Mouse (Mus musculus) stomach, postnatal 0 days (tissue): ENCODE measurements around the gene Saxo1. TPM values are rescaled to one million over a fixed set of nuclear protein-coding genes. Genes with fewer than 3 reads are reported as not detected.

Experiments used
- ATAC-seq: fragments of 200-750 bp; cut with Nextera tagmentation; 2 replicates; pipeline ENCODE4 v1.8.0; 2017; ENCODE audit not compliant: low FRiP score, low TSS enrichment
- DNase-seq: peaks from one replicate; pipeline ENCODE4 v3.0.0-alpha.2; 2016; ENCODE audit warnings: low spot score
- H3K27ac ChIP-seq: fragments of 300-500 bp; sonication (generic); replicated peaks from 2 replicates; pipeline ENCODE4 v1.5.1; 2014; ENCODE audit warnings: mild to moderate bottlenecking, control low read depth
- H3K27me3 ChIP-seq: fragments of 300-500 bp; sonication (generic); 2 replicates; pipeline ENCODE4 v1.6.1; 2014; ENCODE audit warnings: low read length; ENCODE audit not compliant: control insufficient read depth, insufficient read depth
- H3K36me3 ChIP-seq: fragments of 300-500 bp; sonication (generic); 2 replicates; pipeline ENCODE4 v1.6.1; 2014; ENCODE audit warnings: low read length, mixed read lengths; ENCODE audit not compliant: control insufficient read depth, insufficient read depth
- H3K4me1 ChIP-seq: fragments of 300-500 bp; sonication (generic); replicated peaks from 2 replicates; pipeline ENCODE4 v1.6.1; 2014; ENCODE audit warnings: antibody characterized with exemption; ENCODE audit not compliant: control insufficient read depth, insufficient read depth
- H3K4me2 ChIP-seq: fragments of 300-500 bp; sonication (generic); replicated peaks from 2 replicates; pipeline ENCODE4 v1.6.1; 2014; ENCODE audit warnings: low read depth, mild to moderate bottlenecking, control low read depth, moderate library complexity
- H3K4me3 ChIP-seq: fragments of 300-500 bp; sonication (generic); 2 replicates; pipeline ENCODE4 v1.5.1; 2014; ENCODE audit warnings: low read depth, low read length, control low read depth
- H3K9ac ChIP-seq: fragments of 300-500 bp; sonication (generic); 2 replicates; pipeline ENCODE4 v1.6.1; 2014; ENCODE audit warnings: mild to moderate bottlenecking, low read length, control low read depth, mixed read lengths
- H3K9me3 ChIP-seq: fragments of 300-500 bp; sonication (generic); 2 replicates; pipeline ENCODE4 v1.6.1; 2016; ENCODE audit warnings: low read length; ENCODE audit not compliant: control insufficient read depth
- CTCF ChIP-seq: IDR thresholded peaks from 2 replicates; pipeline ENCODE4 v1.5.1; 2016; ENCODE audit warnings: antibody characterized with exemption, low read depth, mild to moderate bottlenecking, moderate library complexity
- EP300 ChIP-seq: optimal IDR thresholded peaks from 2 replicates; pipeline ENCODE3; 2016; ENCODE audit warnings: antibody characterized with exemption
- WGBS: fragments of 180-500 bp; shearing (Covaris S2); extraction: QIAGEN DNeasy Blood & Tissue Kit; methylation state at CpG from one replicate; pipeline ENCODE4 v1.1.7; 2014; 5-methylcytosine and 5-hydroxymethylcytosine counted together
- polyA plus RNA-seq: library from polyadenylated mRNA; unstranded; fragments of >200 nt; fragmentation: Nextera tagmentation; extraction: Ambion mirVana; gene quantifications from 2 replicates; pipeline ENCODE4 v1.2.1, GENCODE M21; 2015

Saxo1 gene
- polyA plus RNA-seq, 1 experiment from 2014 or later, result not detected

- no peak overlapping the region for H3K27ac ChIP-seq
- no peak for DNase-seq
- H3K9me3 ChIP-seq, result no peaks in the 10 kb centered on the region
- no peaks in the 10 kb centered on the region for H3K27me3 ChIP-seq
- no peaks in the 10 kb centered on the region for H3K4me1 ChIP-seq
- no peaks in the 10 kb centered on the region for H3K36me3 ChIP-seq
- no peak for TF ChIP-seq EP300
- TF ChIP-seq CTCF, result no peak
- ATAC-seq, result no peak
- H3K9ac ChIP-seq, result no peak overlapping the region
- H3K4me2 ChIP-seq, result no peak overlapping the region
- 91% methylated on average over 3 of the region's 3 CpGs for WGBS
- no peak overlapping the region for H3K4me3 ChIP-seq
These were observed 147.2 kb downstream of the Saxo1 start for GRCm38 (mm10) chr4:86410946-86411345.

GRCm38 (mm10) chr4:86408421-86408820 lies 149.7 kb downstream of the Saxo1 start:
- ATAC-seq (no peak), DNase-seq (no peak)
- H3K27me3 ChIP-seq, result no peaks in the 10 kb centered on the region
- WGBS, result 49% methylated on average over 9 of the region's 9 CpGs
- no peaks in the 10 kb centered on the region for H3K36me3 ChIP-seq
- no peaks in the 10 kb centered on the region for H3K4me1 ChIP-seq
- TF ChIP-seq CTCF (no peak), EP300 (no peak)
- no peak overlapping the region for H3K9ac ChIP-seq
- H3K9me3 ChIP-seq, result no peaks in the 10 kb centered on the region
- H3K27ac ChIP-seq, result no peak overlapping the region
- no peak overlapping the region for H3K4me3 ChIP-seq
- H3K4me2 ChIP-seq, result no peak overlapping the region

GRCm38 (mm10) chr4:86407200-86407527 lies 151.0 kb downstream of the Saxo1 start:
- Histone ChIP-seq H3K4me2 (no peak overlapping the region), H3K4me3 (no peak overlapping the region), H3K4me1 (no peaks in the 10 kb centered on the region), H3K9me3 (no peaks in the 10 kb centered on the region), H3K27me3 (no peaks in the 10 kb centered on the region), H3K9ac (no peak overlapping the region), H3K36me3 (no peaks in the 10 kb centered on the region), H3K27ac (no peak overlapping the region)
- 70% methylated on average over 3 of the region's 3 CpGs for WGBS
- DNase-seq (no peak), ATAC-seq (no peak)
- TF ChIP-seq EP300 (no peak), CTCF (no peak)

GRCm38 (mm10) chr4:86406501-86407199 lies 151.5 kb downstream of the Saxo1 start:
- no peak overlapping the region for H3K4me2 ChIP-seq
- no peak for TF ChIP-seq EP300
- no peak for TF ChIP-seq CTCF
- H3K9ac ChIP-seq, result no peak overlapping the region
- H3K27ac ChIP-seq, result no peak overlapping the region
- no peaks in the 10 kb centered on the region for H3K4me1 ChIP-seq
- DNase-seq (no peak), ATAC-seq (no peak)
- no peaks in the 10 kb centered on the region for H3K36me3 ChIP-seq
- H3K9me3 ChIP-seq, result no peaks in the 10 kb centered on the region
- no peak overlapping the region for H3K4me3 ChIP-seq
- H3K27me3 ChIP-seq, result no peaks in the 10 kb centered on the region
- 42% methylated on average over 7 of the region's 7 CpGs for WGBS

- TF ChIP-seq CTCF (no peak), EP300 (no peak)
- H3K9ac ChIP-seq, result no peak overlapping the region
- H3K9me3 ChIP-seq, result no peaks in the 10 kb centered on the region
- H3K36me3 ChIP-seq, result no peaks in the 10 kb centered on the region
- DNase-seq, result no peak
- no peaks in the 10 kb centered on the region for H3K4me1 ChIP-seq
- H3K4me3 ChIP-seq, result no peak overlapping the region
- ATAC-seq, result no peak
- H3K27me3 ChIP-seq, result no peaks in the 10 kb centered on the region
- 47% methylated on average over 3 of the region's 3 CpGs for WGBS
- no peak overlapping the region for H3K27ac ChIP-seq
- no peak overlapping the region for H3K4me2 ChIP-seq
These were observed 157.0 kb downstream of the Saxo1 start for GRCm38 (mm10) chr4:86401116-86401515.

- no peaks in the 10 kb centered on the region for H3K36me3 ChIP-seq
- no peaks in the 10 kb centered on the region for H3K27me3 ChIP-seq
- H3K4me2 ChIP-seq, result no peak overlapping the region
- H3K9me3 ChIP-seq, result no peaks in the 10 kb centered on the region
- no peak overlapping the region for H3K27ac ChIP-seq
- no peak overlapping the region for H3K4me3 ChIP-seq
- WGBS, result 72% methylated on average over 2 of the region's 2 CpGs
- ATAC-seq (no peak), DNase-seq (no peak)
- TF ChIP-seq EP300 (no peak), CTCF (no peak)
- H3K9ac ChIP-seq, result no peak overlapping the region
- H3K4me1 ChIP-seq, result no peaks in the 10 kb centered on the region
These were observed 160.7 kb downstream of the Saxo1 start for GRCm38 (mm10) chr4:86397470-86397869.
